Mouse (Mus musculus): ENCODE measurements at regions not wholly inside any gene's neighbourhood (a gene's known extent, or its start where the extent isn't known, plus 50 kb on each side); places are given as distances from the start of the nearest gene placed in this dataset.

GRCm38 (mm10) chr8:79449453-79449852, 50.1 kb upstream of the Smad1 start:
- Histone ChIP-seq H3K9me3 (replicated peaks) (no peaks in the 10 kb centered on the region), H3K4me3 (no peak overlapping the region), H3K4me1 (no peaks in the 10 kb centered on the region; the same call in 1 of the 2 replicates), H3K36me3 (no peaks in the 10 kb centered on the region), H3K27ac (no peak overlapping the region), H3K27me3 (ENCODE audit: low read depth, poor library complexity, severe bottlenecking) (no peaks in the 10 kb centered on the region)
- DNase-seq (ENCODE audit: low spot score): no peak
- WGBS: 93% methylated on average over 3 of the region's 3 CpGs
